Mouse (Mus musculus) induced T-regulatory cell, adult 2 months (primary cell): ENCODE measurements around the gene Smtnl1.
"Not testable (repeated sequence)": the region's sequence is repeated elsewhere in the genome, so short reads cannot be mapped to it uniquely, and the experiment has no call there.

Source experiments
- DNase-seq: peaks from one replicate; pipeline ENCODE4 v3.0.0-alpha.2; 2012; ENCODE audit warnings: low read depth

The Smtnl1 gene

GRCm38 (mm10) chr2:84838593-84838949, 16.1 kb upstream of the Smtnl1 start, which contains the start of gene Slc43a1:
Slc43a1 (plus strand) TSS chr2:84838850.
- DNase-seq, result peak; percentile 11

GRCm38 (mm10) chr2:84837817-84838592, 15.6 kb upstream of the Smtnl1 start:
- peak; percentile 32 for DNase-seq

GRCm38 (mm10) chr2:84837107-84837506, 14.7 kb upstream of the Smtnl1 start:
- DNase-seq, result peak; percentile 18

- peak; percentile 89 for DNase-seq
Observed at GRCm38 (mm10) chr2:84831666-84832391, 9.4 kb upstream of the Smtnl1 start.

- peak; percentile 53 for DNase-seq
Observed at GRCm38 (mm10) chr2:84827283-84827920, 5.0 kb upstream of the Smtnl1 start.

GRCm38 (mm10) chr2:84826488-84827282, 4.2 kb upstream of the Smtnl1 start, which contains the start of gene Timm10:
Timm10 (plus strand) TSS chr2:84826997.
- peak; percentile 89 for DNase-seq

- no peak for DNase-seq
Observed at GRCm38 (mm10) chr2:84823237-84823636, 785 bp upstream of the Smtnl1 start.

- no peak for DNase-seq
Observed at GRCm38 (mm10) chr2:84819861-84820260, 2.6 kb downstream of the Smtnl1 start.

GRCm38 (mm10) chr2:84812676-84813075, 9.8 kb downstream of the Smtnl1 start:
- no peak for DNase-seq

GRCm38 (mm10) chr2:84811880-84812279, 10.6 kb downstream of the Smtnl1 start:
- DNase-seq, result no peak

- peak; percentile 83 for DNase-seq
Observed at GRCm38 (mm10) chr2:84810886-84811577, 11.4 kb downstream of the Smtnl1 start.

GRCm38 (mm10) chr2:84810526-84810885, 11.9 kb downstream of the Smtnl1 start:
- DNase-seq, result no peak

GRCm38 (mm10) chr2:84809330-84809729, 13.1 kb downstream of the Smtnl1 start:
- DNase-seq, result no peak

GRCm38 (mm10) chr2:84806546-84806945, 15.9 kb downstream of the Smtnl1 start:
- no peak for DNase-seq

- DNase-seq, result no peak
Observed at GRCm38 (mm10) chr2:84803963-84804362, 18.5 kb downstream of the Smtnl1 start.

- not testable (repeated sequence) for DNase-seq
Observed at GRCm38 (mm10) chr2:84801223-84801622, 21.2 kb downstream of the Smtnl1 start.

- peak; percentile 61 for DNase-seq
Observed at GRCm38 (mm10) chr2:84800304-84800703, 22.1 kb downstream of the Smtnl1 start.

- peak; percentile 91 for DNase-seq
Observed at GRCm38 (mm10) chr2:84799041-84799561, 23.4 kb downstream of the Smtnl1 start.

- DNase-seq, result peak; percentile 73
Observed at GRCm38 (mm10) chr2:84798493-84798921, 23.9 kb downstream of the Smtnl1 start, which contains the start of gene Ube2l6. Ube2l6 (plus strand) TSS chr2:84798828.

- peak; percentile 88 for DNase-seq
Observed at GRCm38 (mm10) chr2:84797833-84798492, 24.5 kb downstream of the Smtnl1 start.
